Mouse (Mus musculus) hindbrain, postnatal 0 days (tissue): ENCODE measurements around the gene Sfrp5. TPM values are rescaled to one million over a fixed set of nuclear protein-coding genes. Genes with fewer than 3 reads are reported as not detected.

Source experiments
- ATAC-seq: fragments of 200-750 bp; cut with Nextera tagmentation; 2 replicates; pipeline ENCODE4 v1.8.0; 2017; ENCODE audit warnings: mild to moderate bottlenecking, moderate TSS enrichment, moderate library complexity
- DNase-seq: peaks from one replicate; pipeline ENCODE4 v3.0.0-alpha.2; 2015; ENCODE audit warnings: low spot score
- H3K27ac ChIP-seq: fragments of 300-500 bp; sonication (generic); 2 replicates; pipeline ENCODE4 v1.5.1; 2014; ENCODE audit warnings: mild to moderate bottlenecking
- H3K27me3 ChIP-seq: fragments of 300-500 bp; sonication (generic); 2 replicates; pipeline ENCODE4 v1.6.1; 2014; ENCODE audit warnings: low read length, mixed read lengths; ENCODE audit not compliant: insufficient read depth
- H3K36me3 ChIP-seq: fragments of 300-500 bp; sonication (generic); 2 replicates; pipeline ENCODE4 v1.6.1; 2014; ENCODE audit warnings: low read length, mixed read lengths; ENCODE audit not compliant: insufficient read depth
- H3K4me1 ChIP-seq: fragments of 300-500 bp; sonication (generic); 2 replicates; pipeline ENCODE4 v1.6.1; 2014; ENCODE audit warnings: antibody characterized with exemption, low read length, mixed read lengths; ENCODE audit not compliant: insufficient read depth
- H3K4me2 ChIP-seq: fragments of 300-500 bp; sonication (generic); 2 replicates; pipeline ENCODE4 v1.6.1; 2014; ENCODE audit warnings: low read depth, mild to moderate bottlenecking, low read length, moderate library complexity, mixed read lengths
- H3K4me3 ChIP-seq: fragments of 300-500 bp; sonication (generic); 2 replicates; pipeline ENCODE4 v1.5.1; 2014; ENCODE audit warnings: low read length
- H3K9ac ChIP-seq: fragments of 300-500 bp; sonication (generic); replicated peaks from 2 replicates; pipeline ENCODE4 v1.6.1; 2014; ENCODE audit warnings: mild to moderate bottlenecking, low read length, moderate library complexity, mixed read lengths
- H3K9me3 ChIP-seq: fragments of 300-500 bp; sonication (generic); 2 replicates; pipeline ENCODE4 v1.6.1; 2016; ENCODE audit warnings: low read length, mixed read lengths
- CTCF ChIP-seq: IDR thresholded peaks from 2 replicates; pipeline ENCODE4 v1.5.1; 2016; ENCODE audit warnings: antibody characterized with exemption, control low read depth, low read depth
- WGBS: fragments of 180-500 bp; shearing (Covaris S2); extraction: QIAGEN DNeasy Blood & Tissue Kit; methylation state at CpG from one replicate; pipeline ENCODE4 v1.1.7; 2014; 5-methylcytosine and 5-hydroxymethylcytosine counted together
- polyA plus RNA-seq: library from polyadenylated mRNA; unstranded; fragments of >200 nt; fragmentation: Nextera tagmentation; extraction: Ambion mirVana; gene quantifications from 2 replicates; pipeline ENCODE4 v1.2.1, GENCODE M21; 2015
- total RNA-seq: library from RNA; depleted of rRNA; stranded (reverse); fragments of >200 nt; gene quantifications from 2 replicates; pipeline ENCODE4 v1.2.3, GENCODE M21; 2014

Gene Sfrp5
- total and polyA plus RNA-seq, 2 experiments from 2014 or later = 1.6 to 1.8 TPM

DNA sequence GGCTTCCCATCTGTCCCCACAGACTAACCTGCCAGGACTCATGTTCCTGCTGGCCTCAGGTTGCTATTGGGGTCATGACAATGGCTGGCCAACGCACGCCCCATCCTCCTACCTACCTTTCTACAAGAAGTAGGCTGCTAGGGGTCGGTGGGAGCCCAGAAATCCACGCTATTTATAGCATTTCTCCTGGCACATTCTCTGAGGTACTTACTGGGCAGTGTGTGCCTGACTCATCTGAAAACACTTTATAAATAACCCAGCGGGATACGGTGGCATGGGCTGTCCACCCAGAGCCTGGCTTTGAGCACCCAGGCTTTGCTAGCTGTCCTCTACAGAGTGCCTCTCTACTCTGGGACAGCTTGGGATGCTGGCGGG lies 36.3 kb upstream of the Sfrp5 start:
- WGBS = 64% methylated on average over 7 of the region's 7 CpGs
- Histone ChIP-seq H3K36me3 (no peaks in the 10 kb centered on the region), H3K27ac (no peak overlapping the region), H3K9me3 (no peaks in the 10 kb centered on the region), H3K27me3 (no peaks in the 10 kb centered on the region), H3K4me1 (0 out of 2 replicates have a peak, but pooled peaks cover 9% of the 10 kb centered on the region), H3K4me2 (no peak overlapping the region), H3K4me3 (no peak overlapping the region), H3K9ac (no peak overlapping the region)
- DNase-seq (no peak), ATAC-seq (no peak)
- TF ChIP-seq CTCF = no peak

DNA sequence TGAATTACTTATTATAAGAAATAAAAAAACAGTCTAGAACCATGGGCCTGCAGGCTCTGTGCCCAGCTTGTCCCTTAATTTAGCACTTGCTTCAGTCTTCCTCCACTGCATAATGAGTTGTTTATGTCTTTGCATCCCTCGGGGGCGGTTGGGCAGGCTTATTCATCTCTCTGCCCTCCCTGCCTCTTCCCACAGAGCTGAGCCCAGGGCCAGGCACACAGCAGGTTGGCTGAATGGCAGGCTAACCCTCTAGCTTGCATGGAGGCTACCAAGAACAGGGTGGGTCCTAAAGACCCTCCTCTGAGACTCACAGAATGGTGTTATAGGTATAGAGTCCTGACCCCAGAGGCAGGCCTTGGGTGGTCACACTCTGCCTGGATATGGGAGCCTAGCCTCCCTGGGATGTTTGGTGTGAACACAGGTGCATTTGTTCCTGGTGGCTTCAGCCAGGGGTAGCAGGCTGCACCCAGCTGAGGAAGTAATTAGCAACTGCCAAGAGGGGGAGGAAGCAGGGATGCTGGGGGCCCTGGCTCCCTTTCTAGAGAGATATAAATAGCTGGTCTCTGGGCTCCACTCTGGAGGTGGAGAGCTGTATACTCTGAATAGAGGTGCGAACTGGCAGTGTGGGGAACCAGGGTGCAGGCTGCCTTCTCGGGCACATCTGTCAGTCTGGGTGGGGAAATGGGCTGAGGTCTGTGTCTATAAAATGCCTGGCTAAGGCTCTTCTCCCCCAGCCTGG lies 35.7 kb upstream of the Sfrp5 start:
- Histone ChIP-seq H3K4me3 (no peak overlapping the region), H3K36me3 (no peaks in the 10 kb centered on the region), H3K9me3 (no peaks in the 10 kb centered on the region), H3K9ac (no peak overlapping the region), H3K4me2 (no peak overlapping the region), H3K4me1 (0 out of 2 replicates have a peak, but pooled peaks cover 9% of the 10 kb centered on the region), H3K27ac (no peak overlapping the region), H3K27me3 (no peaks in the 10 kb centered on the region)
- no peak for TF ChIP-seq CTCF
- WGBS = 17% methylated on average over 4 of the region's 4 CpGs
- peak; percentile 27; the same call in 1 of the 2 replicates for ATAC-seq
- DNase-seq = no peak

DNA sequence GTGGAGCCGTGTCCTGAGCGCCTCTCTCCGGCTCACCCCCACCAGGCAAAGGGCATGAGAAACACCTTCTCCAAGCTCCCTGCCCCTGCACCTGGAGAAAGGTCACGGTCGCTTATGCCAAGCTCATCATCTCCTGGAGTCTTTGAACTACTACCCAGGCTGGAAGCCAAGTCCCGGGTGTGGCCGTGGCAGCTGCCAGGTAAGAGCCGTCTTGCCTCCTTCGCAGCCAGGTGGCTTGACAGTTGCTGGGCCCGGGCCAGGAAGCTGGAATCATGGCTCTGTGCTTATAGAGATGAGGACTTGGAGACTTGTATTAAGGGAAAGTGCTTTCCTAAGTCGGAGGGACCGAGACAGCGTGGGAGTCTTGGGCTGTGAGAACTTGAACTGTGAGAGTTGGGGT lies 28.9 kb upstream of the Sfrp5 start:
- TF ChIP-seq CTCF = no peak
- Histone ChIP-seq H3K4me3 (no peak overlapping the region), H3K27ac (no peak overlapping the region), H3K9me3 (no peaks in the 10 kb centered on the region), H3K27me3 (no peaks in the 10 kb centered on the region), H3K4me1 (no peaks in the 10 kb centered on the region; the same call in 1 of the 2 replicates), H3K9ac (no peak overlapping the region), H3K36me3 (no peaks in the 10 kb centered on the region), H3K4me2 (no peak overlapping the region)
- DNase-seq (no peak), ATAC-seq (no peak)
- 76% methylated on average over 13 of the region's 13 CpGs for WGBS

DNA sequence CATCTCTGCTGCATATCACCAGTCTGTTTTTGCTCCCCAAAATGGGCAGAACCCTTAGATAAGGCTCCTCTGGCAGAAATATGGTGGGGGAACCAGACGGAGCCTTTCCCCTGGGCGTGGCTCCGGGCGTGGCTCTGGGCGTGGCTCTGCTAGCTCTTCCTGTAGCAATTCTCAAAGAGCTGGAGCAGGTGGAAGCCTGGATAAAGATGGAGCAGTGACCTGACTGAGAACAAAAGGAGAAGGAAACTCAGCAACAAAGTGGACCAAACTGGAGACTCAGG lies 28.2 kb upstream of the Sfrp5 start:
- H3K27ac ChIP-seq = no peak overlapping the region
- WGBS = 78% methylated on average over 5 of the region's 5 CpGs
- ATAC-seq (no peak), DNase-seq (no peak)
- H3K9me3 ChIP-seq = no peaks in the 10 kb centered on the region
- H3K27me3 ChIP-seq = no peaks in the 10 kb centered on the region
- H3K36me3 ChIP-seq = no peaks in the 10 kb centered on the region
- no peak overlapping the region for H3K9ac ChIP-seq
- no peak overlapping the region for H3K4me2 ChIP-seq
- no peak overlapping the region for H3K4me3 ChIP-seq
- H3K4me1 ChIP-seq = no peaks in the 10 kb centered on the region; the same call in 1 of the 2 replicates
- TF ChIP-seq CTCF = no peak

DNA sequence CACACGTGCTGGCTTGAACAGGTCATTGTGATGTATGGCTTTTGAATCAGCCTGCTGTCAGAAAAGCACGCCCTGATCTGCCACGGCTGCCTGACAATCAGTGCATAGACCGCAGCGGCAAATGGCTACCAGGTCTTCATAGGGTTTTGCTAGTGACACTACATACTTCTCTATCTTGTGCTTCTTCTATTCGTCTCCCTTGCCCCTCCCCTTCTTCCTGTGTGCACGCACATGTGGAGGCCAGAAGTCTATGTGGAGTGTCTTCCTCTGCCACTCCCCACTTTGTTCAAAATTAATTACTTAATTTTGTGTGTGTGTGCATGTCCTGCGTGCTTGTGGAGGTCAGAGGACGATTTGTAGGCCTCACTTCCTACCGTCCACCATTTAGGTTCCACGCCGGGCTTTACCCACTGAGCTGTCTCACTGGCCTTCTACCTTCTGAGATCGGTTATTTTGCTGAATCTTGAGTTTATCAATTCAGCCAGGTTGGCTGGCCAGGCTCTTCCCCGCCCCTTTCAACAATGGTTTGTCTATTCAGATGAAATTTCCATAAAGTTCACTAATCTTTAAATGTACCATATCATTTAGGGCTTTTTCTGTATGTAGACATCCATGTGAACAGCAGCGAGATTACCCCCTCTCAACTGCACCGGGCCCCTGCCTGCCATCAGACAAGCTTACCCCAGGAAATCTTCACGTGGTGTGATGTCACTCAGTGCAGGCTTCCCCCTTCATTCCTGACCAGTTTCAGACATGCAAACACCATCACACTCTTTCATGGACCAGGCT lies 27.6 kb upstream of the Sfrp5 start:
- H3K36me3 ChIP-seq = no peaks in the 10 kb centered on the region
- no peaks in the 10 kb centered on the region for H3K9me3 ChIP-seq
- no peak overlapping the region for H3K4me2 ChIP-seq
- no peak for TF ChIP-seq CTCF
- DNase-seq = no peak
- H3K27me3 ChIP-seq = no peaks in the 10 kb centered on the region
- no peaks in the 10 kb centered on the region; the same call in 1 of the 2 replicates for H3K4me1 ChIP-seq
- no peak for ATAC-seq
- no peak overlapping the region for H3K9ac ChIP-seq
- no peak overlapping the region for H3K4me3 ChIP-seq
- H3K27ac ChIP-seq = no peak overlapping the region
- 71% methylated on average over 17 of the region's 17 CpGs for WGBS

DNA sequence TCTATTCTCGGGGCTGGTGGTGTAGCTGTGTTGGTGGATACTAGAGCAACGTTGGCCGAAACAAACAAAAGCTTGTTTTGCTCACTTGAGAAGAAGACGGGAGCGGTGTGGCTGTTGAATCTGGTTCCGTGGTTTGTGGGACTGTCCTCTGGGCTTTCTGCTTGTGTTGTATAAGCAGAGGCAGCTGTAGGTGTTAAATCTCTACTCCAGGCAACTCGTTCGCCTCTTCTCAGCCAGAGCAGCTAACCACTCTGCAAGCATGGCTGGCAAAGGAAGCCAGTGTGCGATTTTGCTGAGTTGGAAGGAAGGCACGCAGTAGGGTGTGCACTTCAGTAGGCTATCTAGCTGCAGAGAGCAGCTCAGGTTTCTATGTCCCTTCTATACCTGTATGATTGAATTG lies 24.4 kb upstream of the Sfrp5 start:
- Histone ChIP-seq H3K36me3 (no peaks in the 10 kb centered on the region), H3K4me1 (no peaks in the 10 kb centered on the region; the same call in 1 of the 2 replicates), H3K27ac (no peak overlapping the region), H3K9ac (no peak overlapping the region), H3K4me2 (no peak overlapping the region), H3K27me3 (no peaks in the 10 kb centered on the region), H3K9me3 (no peaks in the 10 kb centered on the region), H3K4me3 (no peak overlapping the region)
- ATAC-seq = no peak
- no peak for DNase-seq
- 79% methylated on average over 10 of the region's 10 CpGs for WGBS
- no peak for TF ChIP-seq CTCF

DNA sequence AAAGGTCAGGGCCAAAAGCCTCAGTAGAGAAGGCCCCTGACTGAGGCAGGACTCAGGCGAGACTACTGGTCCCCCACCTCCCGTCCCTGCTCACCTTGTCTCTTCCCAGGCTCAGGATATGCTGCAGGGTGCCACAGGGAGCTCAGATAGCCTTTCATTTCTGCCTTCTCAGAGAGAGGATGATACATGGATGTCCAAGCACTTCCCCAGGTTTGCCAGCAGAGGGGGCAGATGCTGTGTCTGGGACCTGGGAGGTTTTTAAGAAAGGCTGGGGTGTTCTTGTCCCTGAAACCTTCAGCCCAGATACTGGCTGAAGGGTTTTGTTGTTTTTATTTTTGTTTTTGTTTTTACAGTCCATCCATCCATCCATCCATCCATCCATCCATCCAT lies 15.3 kb upstream of the Sfrp5 start:
- no peak overlapping the region for H3K4me2 ChIP-seq
- H3K36me3 ChIP-seq = no peaks in the 10 kb centered on the region
- no peaks in the 10 kb centered on the region for H3K4me1 ChIP-seq
- TF ChIP-seq CTCF = peak; percentile 88
- no peak overlapping the region for H3K27ac ChIP-seq
- DNase-seq (peak; percentile 76), ATAC-seq (peak; percentile 55; the same call in 1 of the 2 replicates)
- no peaks in the 10 kb centered on the region for H3K27me3 ChIP-seq
- no peak overlapping the region for H3K9ac ChIP-seq
- 16% methylated on average over 2 of the region's 2 CpGs for WGBS
- H3K9me3 ChIP-seq = no peaks in the 10 kb centered on the region
- no peak overlapping the region for H3K4me3 ChIP-seq
